Mouse (Mus musculus) MEL (cell line): ENCODE results near the gene Cdk16. TPM values are rescaled to one million over a fixed set of nuclear protein-coding genes. Genes with fewer than 3 reads are reported as not detected.

ENCODE experiments used
- DNase-seq: peaks from one replicate; pipeline ENCODE4 v3.0.0; 2011; ENCODE audit warnings: low read depth, low spot score
- H3K27ac ChIP-seq: 2 replicates; pipeline ENCODE4 v1.5.1; 2012; ENCODE audit warnings: low read depth, mild to moderate bottlenecking, control low read depth, low read length, moderate library complexity; ENCODE audit not compliant: control insufficient read depth
- H3K27me3 ChIP-seq, 2 experiments: fragments of 150-350 bp in 1 of 2; sonication (generic) in 1 of 2; 2 replicates each; pipeline ENCODE4 v1.6.1; 2012; ENCODE audit warnings: low read length in 2 of 2, mild to moderate bottlenecking in 2 of 2, improper control_type of control experiment in 1 of 2, moderate library complexity in 1 of 2; ENCODE audit not compliant: insufficient read depth in 2 of 2, control insufficient read depth in 1 of 2
- H3K36me3 ChIP-seq, 2 experiments: 2 replicates each; pipeline ENCODE4 v1.6.1; 2012 to 2014; ENCODE audit warnings: low read length in 2 of 2, improper control_type of control experiment in 1 of 2, inconsistent platforms in 1 of 2, mild to moderate bottlenecking in 1 of 2; ENCODE audit not compliant: insufficient read depth in 2 of 2, control insufficient read depth in 1 of 2
- H3K4me1 ChIP-seq, 2 experiments: fragments of 150-350 bp in 1 of 2; sonication (generic) in 1 of 2; 2 replicates each; pipeline ENCODE4 v1.6.1; 2012; ENCODE audit warnings: low read length in 2 of 2, improper control_type of control experiment in 1 of 2, mild to moderate bottlenecking in 1 of 2; ENCODE audit not compliant: insufficient read depth in 2 of 2, control insufficient read depth in 1 of 2
- H3K4me3 ChIP-seq, 2 experiments: fragments of 150-350 bp in 1 of 2; sonication (generic) in 1 of 2; 2 replicates each; pipeline ENCODE4 v1.5.1; 2012; ENCODE audit warnings: low read depth in 2 of 2, low read length in 2 of 2, mild to moderate bottlenecking in 2 of 2, moderate library complexity in 2 of 2, control low read depth in 1 of 2, improper control_type of control experiment in 1 of 2; ENCODE audit not compliant: control insufficient read depth in 1 of 2, insufficient read depth in 1 of 2
- H3K79me2 ChIP-seq: 2 replicates; pipeline ENCODE4 v1.6.1; 2012; ENCODE audit warnings: mild to moderate bottlenecking, low read length, moderate library complexity; ENCODE audit not compliant: control insufficient read depth, poor library complexity, insufficient read depth
- H3K9ac ChIP-seq: 2 replicates; pipeline ENCODE4 v1.6.1; 2012; ENCODE audit warnings: low read depth, mild to moderate bottlenecking, control low read depth, low read length, moderate library complexity; ENCODE audit not compliant: control insufficient read depth, poor library complexity, severe bottlenecking
- H3K9me3 ChIP-seq: fragments of 150-350 bp; sonication (generic); replicated peaks from 2 replicates; pipeline ENCODE4 v1.6.1; 2012; ENCODE audit warnings: mild to moderate bottlenecking, low read length, improper control_type of control experiment, moderate library complexity; ENCODE audit not compliant: insufficient read depth
- CHD2 ChIP-seq: IDR thresholded peaks from 2 replicates; pipeline ENCODE4 v1.6.1; 2011; ENCODE audit warnings: low read length, improper control_type of control experiment
- CTCF ChIP-seq, 3 experiments: IDR thresholded peaks in 2 of 3; conservative IDR thresholded peaks in 1 of 3; 2 replicates each; pipeline ENCODE4 v1.5.1; 2011 to 2012; ENCODE audit warnings: low read length in 3 of 3, low read depth in 2 of 3, mild to moderate bottlenecking in 2 of 3, improper control_type of control experiment in 1 of 3, inconsistent platforms in 1 of 3, mixed read lengths in 1 of 3, moderate library complexity in 1 of 3; ENCODE audit not compliant: control insufficient read depth in 1 of 3, insufficient read depth in 1 of 3, poor library complexity in 1 of 3, severe bottlenecking in 1 of 3
- E2F4 ChIP-seq: IDR thresholded peaks from 2 replicates; pipeline ENCODE4 v1.6.1; 2011; ENCODE audit warnings: low read depth, low read length, improper control_type of control experiment, borderline replicate concordance
- ELF1 ChIP-seq: IDR thresholded peaks from 2 replicates; pipeline ENCODE4 v1.6.1; 2014; ENCODE audit warnings: low read depth, mild to moderate bottlenecking, inconsistent platforms, low read length, improper control_type of control experiment, moderate library complexity
- EP300 ChIP-seq, 2 experiments: IDR thresholded peaks; 2 replicates each; pipeline ENCODE4 v1.6.1; 2011; ENCODE audit warnings: improper control_type of control experiment in 2 of 2, low read length in 2 of 2, low read depth in 1 of 2, mild to moderate bottlenecking in 1 of 2
- ETS1 ChIP-seq: IDR thresholded peaks from 2 replicates; pipeline ENCODE4 v1.6.1; 2012; ENCODE audit warnings: low read depth, mild to moderate bottlenecking, inconsistent platforms, low read length, improper control_type of control experiment, moderate library complexity
- GABPA ChIP-seq: IDR thresholded peaks from 2 replicates; pipeline ENCODE4 v1.6.1; 2012; ENCODE audit warnings: low read depth, mild to moderate bottlenecking, inconsistent platforms, low read length, improper control_type of control experiment, moderate library complexity
- GATA1 ChIP-seq: IDR thresholded peaks from 2 replicates; pipeline ENCODE4 v1.6.1; 2011; ENCODE audit warnings: low read depth, low read length, improper control_type of control experiment
- HCFC1 ChIP-seq: IDR thresholded peaks from 2 replicates; pipeline ENCODE4 v1.6.1; 2012; ENCODE audit warnings: low read depth, mild to moderate bottlenecking, inconsistent platforms, low read length, improper control_type of control experiment, moderate library complexity
- JUND ChIP-seq: IDR thresholded peaks from 2 replicates; pipeline ENCODE4 v1.6.1; 2011; ENCODE audit warnings: low read depth, mild to moderate bottlenecking, improper control_type of control experiment, low read length
- MAFK ChIP-seq: IDR thresholded peaks from 2 replicates; pipeline ENCODE4 v1.6.1; 2011; ENCODE audit warnings: low read depth, mild to moderate bottlenecking, low read length, improper control_type of control experiment, borderline replicate concordance
- MAX ChIP-seq: IDR thresholded peaks from 2 replicates; pipeline ENCODE4 v1.6.1; 2011; ENCODE audit warnings: low read length, improper control_type of control experiment
- MAZ ChIP-seq: IDR thresholded peaks from 2 replicates; pipeline ENCODE4 v1.6.1; 2012; ENCODE audit warnings: low read depth, mild to moderate bottlenecking, inconsistent platforms, low read length, improper control_type of control experiment
- MEF2A ChIP-seq: IDR thresholded peaks from 2 replicates; pipeline ENCODE4 v1.6.1; 2014; ENCODE audit warnings: low read depth, mild to moderate bottlenecking, inconsistent platforms, low read length, improper control_type of control experiment; ENCODE audit not compliant: poor library complexity, insufficient replicate concordance, severe bottlenecking; ENCODE audit errors: extremely low read depth
- MYB ChIP-seq: IDR thresholded peaks from 2 replicates; pipeline ENCODE4 v1.6.1; 2011; ENCODE audit warnings: mild to moderate bottlenecking, low read depth, low read length, improper control_type of control experiment
- MYC ChIP-seq: IDR thresholded peaks from 2 replicates; pipeline ENCODE4 v1.6.1; 2011; ENCODE audit warnings: low read depth, mild to moderate bottlenecking, low read length, improper control_type of control experiment, moderate library complexity
- POLR2AphosphoS5 ChIP-seq: IDR thresholded peaks from 2 replicates; pipeline ENCODE4 v1.6.1; 2012; ENCODE audit warnings: low read depth, borderline replicate concordance, mild to moderate bottlenecking, inconsistent platforms, low read length, moderate library complexity, mixed read lengths
- SMC3 ChIP-seq: IDR thresholded peaks from 2 replicates; pipeline ENCODE4 v1.6.1; 2011; ENCODE audit warnings: low read depth, low read length, improper control_type of control experiment
- UBTF ChIP-seq: IDR thresholded peaks from 2 replicates; pipeline ENCODE4 v1.6.1; 2012; ENCODE audit warnings: low read depth, mild to moderate bottlenecking, inconsistent platforms, low read length, improper control_type of control experiment, moderate library complexity, borderline replicate concordance; ENCODE audit not compliant: insufficient read depth
- USF2 ChIP-seq, 2 experiments: IDR thresholded peaks; 2 replicates each; pipeline ENCODE4 v1.6.1; 2011 to 2012; ENCODE audit warnings: improper control_type of control experiment in 2 of 2, low read length in 2 of 2, borderline replicate concordance in 1 of 2, inconsistent platforms in 1 of 2, low read depth in 1 of 2, mild to moderate bottlenecking in 1 of 2; ENCODE audit not compliant: insufficient read depth in 1 of 2
- ZC3H11A ChIP-seq: IDR thresholded peaks from 2 replicates; pipeline ENCODE4 v1.6.1; 2012; ENCODE audit warnings: low read depth, mild to moderate bottlenecking, inconsistent platforms, low read length, improper control_type of control experiment
- ZKSCAN1 ChIP-seq: IDR thresholded peaks from 2 replicates; pipeline ENCODE4 v1.6.1; 2012; ENCODE audit warnings: low read depth, mild to moderate bottlenecking, inconsistent platforms, low read length, improper control_type of control experiment, moderate library complexity
- polyA plus RNA-seq, 2 experiments: library from polyadenylated mRNA; stranded (reverse) in 1 of 2; unstranded in 1 of 2; fragments of >175 nt in 1 of 2; fragments of >200 nt in 1 of 2; gene quantifications; 2 replicates each; pipeline versions ENCODE4 v1.2.1 to v1.2.4; 2012; ENCODE audit warnings: low replicate concordance in 2 of 2, low read depth in 1 of 2; ENCODE audit not compliant: insufficient read length in 2 of 2, insufficient read depth in 1 of 2, missing spikeins in 1 of 2
- total RNA-seq: library from RNA; depleted of rRNA; stranded (reverse); fragments of 300-350 nt; gene quantifications from 2 replicates; pipeline ENCODE4 v1.2.3, GENCODE M21; 2012; rRNA removed

The Cdk16 gene
- total and polyA plus RNA-seq, 3 experiments, result 36.6 to 136 TPM; not detected in 1

- TF ChIP-seq SMC3 (no peak), MYB (no peak), E2F4 (no peak), ZC3H11A (no peak), ETS1 (no peak), POLR2AphosphoS5 (no peak), EP300 (IDR thresholded peaks at IDR 0.05; ENCODE audit: low read depth in 1 of 2, low read length in 2 of 2) (no peak), CHD2 (no peak), MAFK (no peak), GABPA (no peak), GATA1 (no peak), MAZ (no peak), ELF1 (no peak), MYC (no peak), UBTF (no peak), JUND (no peak), USF2 (IDR thresholded peaks at IDR 0.05; ENCODE audit: borderline replicate concordance in 1 of 2, insufficient read depth in 1 of 2, low read depth in 1 of 2, low read length in 2 of 2) (no peak), MEF2A (no peak), ZKSCAN1 (no peak)
- H3K36me3 ChIP-seq, result no peaks in the 10 kb centered on the region
These were observed 48.7 kb downstream of the Cdk16 start for GRCm38 (mm10) chrX:20736479-20736878.

GRCm38 (mm10) chrX:20748829-20749228 is 61.1 kb downstream of the Cdk16 start:
- Histone ChIP-seq H3K27ac (no peak overlapping the region), H3K27me3 (peaks cover 6 to 11% of the 10 kb centered on the region in 2 experiments)
- no peak for TF ChIP-seq MYB
- TF ChIP-seq HCFC1, result no peak
- TF ChIP-seq ELF1, result no peak
- no peak for TF ChIP-seq CTCF (IDR thresholded peaks at IDR 0.05 in 2 of 3, conservative IDR thresholded peaks at IDR 0.05 in 1 of 3; ENCODE audit: control insufficient read depth in 1 of 3, insufficient read depth in 1 of 3, low read depth in 2 of 3, low read length in 3 of 3, poor library complexity in 1 of 3, severe bottlenecking in 1 of 3)
- TF ChIP-seq MAX, result no peak
- no peak for TF ChIP-seq GATA1
- TF ChIP-seq, all 39 proteins: peak for 0
- Histone ChIP-seq H3K79me2 (no peaks in the 10 kb centered on the region), H3K9me3 (no peaks in the 10 kb centered on the region), H3K4me3 (no peak overlapping the region), H3K36me3 (no peaks in the 10 kb centered on the region), H3K9ac (no peak overlapping the region), H3K4me1 (no peaks in the 10 kb centered on the region)
- DNase-seq, result no peak

More at GRCm38 (mm10) chrX:20736479-20736878, 48.7 kb downstream of the Cdk16 start:
- Histone ChIP-seq H3K27me3 (peaks cover 0 to 4% of the 10 kb centered on the region in 2 experiments; a peak in 2 of 4 replicates), H3K79me2 (no peaks in the 10 kb centered on the region), H3K27ac (no peak overlapping the region), H3K9me3 (no peaks in the 10 kb centered on the region), H3K4me1 (no peaks in the 10 kb centered on the region), H3K4me3 (no peak overlapping the region), H3K9ac (no peak overlapping the region)
- no peak for DNase-seq

Other genes starting within 250 kb of the Cdk16 start
- gene Rgn, start 138.2 kb upstream of the Cdk16 start, total RNA-seq, result not detected in 2 replicates
- not detected for gene Rgn, start 138.2 kb upstream of the Cdk16 start, polyA plus RNA-seq
- gene Rbm10, start 70.5 kb upstream of the Cdk16 start, total RNA-seq, result 154 and 158 TPM in 2 replicates
- gene Rbm10, start 70.5 kb upstream of the Cdk16 start, polyA plus RNA-seq, result 100 to 1,000 TPM in 1 of 2 experiments, not detected in 1; 183 TPM
- gene Ndufb11, start 70.3 kb upstream of the Cdk16 start, total RNA-seq, result 252 and 262 TPM in 2 replicates
- gene Ndufb11, start 70.3 kb upstream of the Cdk16 start, polyA plus RNA-seq, result 100 to 1,000 TPM in 1 of 2 experiments, not detected in 1; 357 TPM
- 269 and 295 TPM in 2 replicates for gene Uba1, start 29.6 kb upstream of the Cdk16 start, total RNA-seq
- gene Uba1, start 29.6 kb upstream of the Cdk16 start, polyA plus RNA-seq, result 100 to 1,000 TPM; 530 to 704 TPM
- gene Usp11, start 16.0 kb downstream of the Cdk16 start, total RNA-seq, result 13.8 and 17.8 TPM in 2 replicates
- 10 to 100 TPM in 1 of 2 experiments, not detected in 1; 34.4 TPM for gene Usp11, start 16.0 kb downstream of the Cdk16 start, polyA plus RNA-seq
- 98.2 and 115 TPM in 2 replicates for gene Araf, start 109.9 kb downstream of the Cdk16 start, total RNA-seq
- gene Araf, start 109.9 kb downstream of the Cdk16 start, polyA plus RNA-seq, result 100 to 1,000 TPM; 174 to 236 TPM
- gene Timp1, start 182.2 kb downstream of the Cdk16 start, total RNA-seq, result 0.27 TPM in 1 of 2 replicates, not detected in the other
- gene Timp1, start 182.2 kb downstream of the Cdk16 start, polyA plus RNA-seq, result under 1 TPM in 1 of 2 experiments, not detected in 1; 0.49 TPM
- gene Syn1, start 233.1 kb downstream of the Cdk16 start, total RNA-seq, result 0.08 TPM in 1 of 2 replicates, not detected in the other
- gene Syn1, start 233.1 kb downstream of the Cdk16 start, polyA plus RNA-seq, result under 1 TPM in 1 of 2 experiments, not detected in 1; 0.22 TPM
- 2.0 and 2.6 TPM in 2 replicates for gene Cfp, start 243.6 kb downstream of the Cdk16 start, total RNA-seq
- gene Cfp, start 243.6 kb downstream of the Cdk16 start, polyA plus RNA-seq, result 10 to 100 TPM in 1 of 2 experiments, not detected in 1; 11.4 TPM